Mouse (Mus musculus) CD4-positive, CD25-positive, alpha-beta regulatory T cell (primary cell): ENCODE results near the gene Nox3. TPM values are rescaled to one million over a fixed set of nuclear protein-coding genes. Genes with fewer than 3 reads are reported as not detected.

ENCODE experiments used
- polyA plus RNA-seq: library from polyadenylated mRNA; unstranded; fragments of 100-300 nt; shearing (Covaris generic); gene quantifications from one replicate; pipeline ENCODE4 v1.2.1, GENCODE M21; 2017

Gene Nox3
- polyA plus RNA-seq = not detected

GRCm38 (mm10) chr17:3696161-3696560 is at the start of gene Nox3:
Nox3 (minus strand) TSS chr17:3696261.

Other genes starting within 250 kb of the Nox3 start
- not detected for gene Cldn20, start 163.7 kb downstream of the Nox3 start, polyA plus RNA-seq
- gene Tfb1m, start 138.5 kb downstream of the Nox3 start, polyA plus RNA-seq = 8.0 TPM